Mouse (Mus musculus) liver, embryonic 14.5 days (tissue): ENCODE measurements at regions not wholly inside any gene's neighbourhood (a gene's known extent, or its start where the extent isn't known, plus 50 kb on each side); places are given as distances from the start of the nearest gene placed in this dataset.

ENCODE experiments used
- ATAC-seq: fragments of 200-750 bp; cut with Nextera tagmentation; 2 replicates; pipeline ENCODE4 v1.8.0; 2017; ENCODE audit warnings: moderate number of reproducible peaks, mild to moderate bottlenecking, moderate library complexity; ENCODE audit not compliant: insufficient read depth
- DNase-seq, 3 experiments: peaks; one replicate each; pipeline ENCODE4 v3.0.0-alpha.2; 2012 to 2013; ENCODE audit warnings: low read depth in 3 of 3, low spot score in 3 of 3
- H3K27ac ChIP-seq: fragments of 300-500 bp; sonication (generic); 2 replicates; pipeline ENCODE4 v1.5.1; 2014; ENCODE audit warnings: moderate library complexity, mild to moderate bottlenecking, control low read depth, inconsistent platforms
- H3K27me3 ChIP-seq: fragments of 300-500 bp; sonication (generic); 2 replicates; pipeline ENCODE4 v1.6.1; 2014; ENCODE audit warnings: mild to moderate bottlenecking, low read length, moderate library complexity; ENCODE audit not compliant: control insufficient read depth, insufficient read depth
- H3K36me3 ChIP-seq: fragments of 300-500 bp; sonication (generic); replicated peaks from 2 replicates; pipeline ENCODE4 v1.6.1; 2014; ENCODE audit warnings: low read depth; ENCODE audit not compliant: control insufficient read depth, insufficient read depth
- H3K4me1 ChIP-seq, 2 experiments: fragments of 200-500 bp in 1 of 2; fragments of 300-500 bp in 1 of 2; sonication (generic) in 1 of 2; replicated peaks; 2 replicates each; pipeline ENCODE4 v1.6.1; 2012 to 2014; ENCODE audit warnings: antibody characterized with exemption in 1 of 2, inconsistent platforms in 1 of 2, low read length in 1 of 2; ENCODE audit not compliant: control insufficient read depth in 2 of 2, insufficient read depth in 2 of 2
- H3K4me2 ChIP-seq: fragments of 300-500 bp; sonication (generic); 2 replicates; pipeline ENCODE4 v1.6.1; 2014; ENCODE audit warnings: low read depth, mild to moderate bottlenecking, control low read depth, moderate library complexity
- H3K4me3 ChIP-seq, 2 experiments: fragments of 200-500 bp in 1 of 2; fragments of 300-500 bp in 1 of 2; sonication (generic) in 1 of 2; 2 replicates each; pipeline ENCODE4 v1.5.1; 2012 to 2014; ENCODE audit warnings: low read depth in 2 of 2, low read length in 2 of 2, mild to moderate bottlenecking in 2 of 2, control low read depth in 1 of 2, inconsistent platforms in 1 of 2, moderate library complexity in 1 of 2; ENCODE audit not compliant: insufficient read depth in 1 of 2
- H3K9ac ChIP-seq: fragments of 300-500 bp; sonication (generic); replicated peaks from 2 replicates; pipeline ENCODE4 v1.6.1; 2014; ENCODE audit warnings: mild to moderate bottlenecking, control low read depth, moderate library complexity
- H3K9me3 ChIP-seq: fragments of 300-500 bp; sonication (generic); 2 replicates; pipeline ENCODE4 v1.6.1; 2016; ENCODE audit warnings: low read length, mixed read lengths; ENCODE audit not compliant: control insufficient read depth
- CTCF ChIP-seq: IDR thresholded peaks from 2 replicates; pipeline ENCODE4 v1.5.1; 2016; ENCODE audit warnings: antibody characterized with exemption, low read depth, control low read depth
- EP300 ChIP-seq: IDR thresholded peaks from 2 replicates; pipeline ENCODE4 v1.6.1; 2016; ENCODE audit warnings: antibody characterized with exemption, low read depth
- WGBS: fragments of 180-500 bp; shearing (Covaris S2); extraction: QIAGEN DNeasy Blood & Tissue Kit; methylation state at CpG from one replicate; pipeline ENCODE4 v1.1.7; 2014; ENCODE audit not compliant: insufficient replicate concordance; 5-methylcytosine and 5-hydroxymethylcytosine counted together

DNA sequence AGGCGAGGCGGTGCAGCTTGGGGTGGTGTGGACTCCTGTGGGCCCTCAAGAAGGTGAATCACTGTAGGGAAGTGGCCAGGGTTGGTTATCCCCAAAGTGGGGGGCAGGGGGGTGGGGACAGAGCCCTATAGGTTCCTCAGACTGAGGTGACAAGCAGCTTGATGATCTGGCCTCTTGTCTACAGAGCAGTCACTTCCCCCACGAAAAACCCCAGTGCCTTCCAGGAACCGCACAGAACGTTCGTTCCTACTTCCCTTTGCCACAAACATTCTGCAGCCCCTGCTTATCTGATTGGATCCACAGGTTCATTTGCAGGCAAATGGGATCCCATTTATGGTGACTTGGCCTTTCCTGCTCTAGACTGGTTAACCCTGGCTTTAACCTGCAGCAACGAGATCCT lies 141.5 kb downstream of the Tomm20 start:
- ATAC-seq: no peak
- Histone ChIP-seq H3K9me3 (no peaks in the 10 kb centered on the region), H3K4me1 (peaks cover 5 to 50% of the 10 kb centered on the region in 2 experiments), H3K27me3 (no peaks in the 10 kb centered on the region), H3K4me2 (no peak overlapping the region), H3K4me3 (no peak overlapping the region), H3K36me3 (no peaks in the 10 kb centered on the region), H3K9ac (no peak overlapping the region), H3K27ac (no peak overlapping the region)
- peak in 1 of 3 experiments; percentile 31 for DNase-seq
- 17% methylated on average over 7 of the region's 7 CpGs for whole genome bisulfite sequencing
- no peak for TF ChIP-seq EP300

DNA sequence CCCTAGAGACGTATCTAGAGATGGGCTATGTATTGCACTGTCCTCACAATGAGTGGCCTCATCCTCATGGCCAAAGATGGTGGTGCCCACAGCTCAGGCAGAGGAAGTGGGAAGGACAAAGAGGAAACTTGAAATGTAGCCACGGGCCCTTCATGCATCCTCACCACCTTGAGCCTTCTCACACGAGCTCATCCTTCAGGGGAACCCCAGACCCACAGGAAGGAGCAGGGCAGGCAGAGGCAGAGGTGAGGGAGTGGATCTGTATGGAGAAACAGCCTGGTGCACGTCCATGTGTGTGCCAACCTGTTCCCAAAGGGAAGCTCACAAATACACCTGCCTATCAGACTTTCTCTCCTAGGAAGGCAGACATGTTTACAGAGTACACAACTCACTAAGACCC lies 143.0 kb downstream of the Tomm20 start:
- Histone ChIP-seq H3K36me3 (no peaks in the 10 kb centered on the region), H3K4me1 (peaks cover 5 to 41% of the 10 kb centered on the region in 2 experiments; a peak in 3 of 4 replicates), H3K27me3 (no peaks in the 10 kb centered on the region), H3K4me3 (no peak overlapping the region), H3K4me2 (no peak overlapping the region), H3K27ac (no peak overlapping the region), H3K9ac (no peak overlapping the region), H3K9me3 (no peaks in the 10 kb centered on the region)
- DNase-seq (no peak), ATAC-seq (no peak)
- no peak for TF ChIP-seq CTCF
- TF ChIP-seq EP300: no peak
- WGBS: 35% methylated on average over 4 of the region's 4 CpGs

DNA sequence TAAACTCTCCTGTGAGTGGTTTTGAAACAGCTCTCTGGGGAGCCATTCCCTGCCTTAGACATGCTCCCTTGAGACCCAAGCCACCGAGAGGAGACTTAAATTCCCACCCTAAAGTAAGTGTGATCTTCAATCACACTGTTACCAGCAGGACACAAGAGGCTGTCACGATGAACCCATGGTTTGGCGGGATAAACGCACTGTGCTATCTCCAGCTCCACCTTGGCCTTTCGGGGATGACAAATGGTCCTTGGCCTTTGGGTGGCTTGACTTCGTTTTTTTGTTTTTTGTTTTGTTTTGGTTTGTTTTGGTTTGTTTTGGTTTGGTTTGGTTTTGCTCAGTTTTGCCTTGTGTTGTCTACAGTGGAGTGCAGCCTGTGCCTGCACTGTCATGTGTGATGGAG lies 144.7 kb downstream of the Tomm20 start:
- H3K27me3 ChIP-seq: no peaks in the 10 kb centered on the region
- no peak overlapping the region for H3K4me3 ChIP-seq
- 51% methylated on average over 6 of the region's 6 CpGs for WGBS
- H3K36me3 ChIP-seq: no peaks in the 10 kb centered on the region
- no peak for DNase-seq
- no peak overlapping the region for H3K9ac ChIP-seq
- H3K27ac ChIP-seq: no peak overlapping the region
- no peaks in the 10 kb centered on the region for H3K9me3 ChIP-seq
- H3K4me1 ChIP-seq: peaks cover 0 to 26% of the 10 kb centered on the region in 2 experiments; a peak in 2 of 4 replicates
- no peak for ATAC-seq
- TF ChIP-seq CTCF: no peak
- no peak for TF ChIP-seq EP300
- no peak overlapping the region for H3K4me2 ChIP-seq

DNA sequence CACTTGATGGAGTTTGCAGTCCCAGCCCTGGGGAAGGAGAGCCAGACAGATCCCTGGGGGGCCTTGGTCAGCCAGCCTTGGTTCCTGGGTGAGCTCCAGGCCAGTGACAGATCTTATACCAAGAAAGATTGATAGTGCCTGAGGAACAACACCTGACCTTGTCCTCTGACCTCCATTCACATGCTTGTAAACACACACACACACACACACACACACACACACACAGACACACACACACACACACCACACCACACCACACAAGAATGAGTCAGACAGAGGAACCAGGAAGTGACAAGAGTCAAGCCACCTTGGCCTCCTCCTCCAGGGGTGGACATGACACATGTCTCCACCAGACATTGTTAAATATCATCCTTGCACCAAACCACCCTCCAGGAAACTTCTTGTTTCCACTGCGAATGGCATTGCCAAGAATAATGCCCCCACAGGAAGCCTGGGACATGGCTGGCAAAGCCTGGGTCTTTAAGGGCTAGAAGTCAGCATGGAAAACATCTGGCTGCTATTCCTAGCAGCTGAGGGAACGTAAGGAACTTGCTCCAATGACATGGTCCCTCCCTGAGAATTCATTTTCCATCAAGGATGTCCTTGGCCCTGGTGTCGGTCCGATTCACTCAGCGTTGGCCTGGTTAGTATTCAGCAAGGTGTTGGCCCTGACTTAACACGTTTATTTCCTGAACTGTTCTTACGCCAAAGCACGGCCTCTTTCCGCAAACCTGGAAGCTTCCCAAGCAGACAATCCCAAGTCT lies 147.9 kb downstream of the Tomm20 start:
- Histone ChIP-seq H3K4me3 (no peak overlapping the region), H3K9ac (no peak overlapping the region), H3K4me1 (peaks cover 0 to 2% of the 10 kb centered on the region in 2 experiments; a peak in 2 of 4 replicates), H3K27ac (no peak overlapping the region), H3K4me2 (no peak overlapping the region), H3K27me3 (no peaks in the 10 kb centered on the region), H3K36me3 (no peaks in the 10 kb centered on the region), H3K9me3 (no peaks in the 10 kb centered on the region)
- ATAC-seq (no peak), DNase-seq (no peak)
- WGBS: 79% methylated on average over 9 of the region's 9 CpGs
- TF ChIP-seq EP300 (no peak), CTCF (no peak)

DNA sequence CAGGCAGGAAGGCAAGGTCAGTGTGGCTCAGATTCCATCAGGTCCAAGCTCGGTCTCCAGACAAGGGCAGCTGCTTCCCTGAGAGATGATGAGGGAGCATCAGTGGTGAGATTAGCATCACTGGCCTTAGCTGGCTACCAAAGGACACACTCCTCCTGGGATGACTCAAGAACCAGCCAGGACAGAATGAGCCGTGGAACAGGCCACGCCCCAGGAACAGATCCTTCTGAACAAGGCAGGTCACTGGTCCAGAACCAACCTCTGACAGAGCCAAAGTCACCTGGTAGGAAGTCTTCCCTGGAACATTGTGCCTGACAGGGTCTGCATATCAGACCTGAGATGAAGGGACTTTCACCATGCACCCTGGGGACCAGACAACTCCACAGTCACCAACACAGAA lies 152.0 kb downstream of the Tomm20 start:
- no peaks in the 10 kb centered on the region for H3K27me3 ChIP-seq
- no peaks in the 10 kb centered on the region for H3K36me3 ChIP-seq
- no peak overlapping the region for H3K9ac ChIP-seq
- H3K4me2 ChIP-seq: no peak overlapping the region
- WGBS: 52% methylated on average over 3 of the region's 3 CpGs
- H3K4me1 ChIP-seq: peaks cover 0 to 5% of the 10 kb centered on the region in 2 experiments; a peak in 1 of 4 replicates
- ATAC-seq (no peak), DNase-seq (no peak)
- TF ChIP-seq CTCF: no peak
- TF ChIP-seq EP300: no peak
- H3K27ac ChIP-seq: no peak overlapping the region
- no peaks in the 10 kb centered on the region for H3K9me3 ChIP-seq
- no peak overlapping the region for H3K4me3 ChIP-seq
